ENCODE assay signal across 24 mouse cellular contexts in genomic region chr1:120250586-120250985, GRCm38 (mm10). TPM values are rescaled to one million over a fixed set of nuclear protein-coding genes. Genes with fewer than 3 reads are reported as not detected.
A peak's percentile ranks its signal among the peaks of the same experiment; 100 is the strongest.
DNase-seq lines count a peak whose midpoint lies in the region; ATAC-seq and TF ChIP-seq lines count a peak whose summit lies in the region.
"Had no signal": no experiment of that assay in that cellular context is flagged by ENCODE, and none has a peak within 500 bp of the region (broad histone marks: within the 10 kb centered on the region; RNA-seq: fewer than 3 reads in every experiment).

No protein-coding gene starts in this region.

- no peak for DNase-seq in gastrocnemius, adult 2 months
- no peak for DNase-seq in gastrocnemius, postnatal 10 days
- no peak for DNase-seq in liver, postnatal 0 days
- DNase-seq in layer of hippocampus, adult 18-20 months (ENCODE audit: low spot score in 2 of 2): no peak
- DNase-seq in kidney, adult 8-10 months: no peak
- DNase-seq: adrenal gland, postnatal 10 days; cerebellum, adult 11 months; cerebellum, adult 2 months; cerebellum, adult 9-11 months; cerebellum, postnatal 25 days; gastrocnemius, postnatal 14 days; heart, postnatal 14 days; heart, postnatal 4 days had no signal

- peak overlapping the region; percentile 10; the same call in 1 of the 2 replicates for H3K27ac ChIP-seq in gastrocnemius, adult 2 months
- peak overlapping the region; percentile 32; the same call in 1 of the 2 replicates for H3K27ac ChIP-seq in liver, embryonic 12.5 days
- no peak overlapping the region for H3K27ac ChIP-seq in liver, postnatal 0 days (ENCODE audit: low read depth)
- no peak overlapping the region for H3K27ac ChIP-seq in liver, embryonic 16.5 days (ENCODE audit: low read length)
- H3K27ac ChIP-seq: embryonic facial prominence, embryonic 13.5 days; forebrain, embryonic 12.5 days; forebrain, embryonic 15.5 days; heart, embryonic 15.5 days; hindbrain, embryonic 14.5 days; hindbrain, postnatal 0 days had no signal

- intact Hi-C loops in gastrocnemius, adult 2 months (cut with DNase I): no loop called here

- peak; percentile 66 for ATAC-seq in liver, embryonic 12.5 days
- no peak for ATAC-seq in liver, postnatal 0 days
- peak; percentile 38 for ATAC-seq in liver, embryonic 16.5 days (ENCODE audit: low read depth)
- ATAC-seq: forebrain, embryonic 15.5 days; hindbrain, postnatal 0 days; Patski had no signal

- no peaks in the 10 kb centered on the region for H3K9me3 ChIP-seq in liver, embryonic 12.5 days (replicated peaks)
- no peaks in the 10 kb centered on the region for H3K9me3 ChIP-seq in liver, postnatal 0 days (ENCODE audit: low read length)
- H3K9me3 ChIP-seq in liver, embryonic 16.5 days (replicated peaks; ENCODE audit: control insufficient read depth, low read length): no peaks in the 10 kb centered on the region
- H3K9me3 ChIP-seq: embryonic facial prominence, embryonic 13.5 days; forebrain, embryonic 12.5 days; forebrain, embryonic 15.5 days; heart, embryonic 15.5 days had no signal

- H3K4me1 ChIP-seq in liver, embryonic 12.5 days: peaks cover 79% of the 10 kb centered on the region
- H3K4me1 ChIP-seq in liver, postnatal 0 days (ENCODE audit: insufficient read depth): peaks cover 9% of the 10 kb centered on the region
- H3K4me1 ChIP-seq in liver, embryonic 16.5 days (ENCODE audit: control insufficient read depth, low read depth, low read length): peaks cover 19% of the 10 kb centered on the region
- H3K4me1 ChIP-seq: forebrain, embryonic 15.5 days had no signal

- WGBS in liver, embryonic 12.5 days (ENCODE audit: insufficient replicate concordance): 54% methylated on average over 3 of the region's 3 CpGs
- 61% methylated on average over 3 of the region's 3 CpGs for WGBS in liver, postnatal 0 days (ENCODE audit: insufficient replicate concordance)
- 45% methylated on average over 3 of the region's 3 CpGs for WGBS in liver, embryonic 16.5 days (ENCODE audit: insufficient replicate concordance)

- TF ChIP-seq CTCF in gastrocnemius, adult 2 months (IDR thresholded peaks at IDR 0.05): no peak
- TF ChIP-seq CTCF in liver, postnatal 0 days (IDR thresholded peaks at IDR 0.05; ENCODE audit: low read depth): no peak

- no peak overlapping the region for H3K4me3 ChIP-seq in gastrocnemius, adult 2 months
- H3K4me3 ChIP-seq in liver, embryonic 12.5 days: no peak overlapping the region
- H3K4me3 ChIP-seq in liver, postnatal 0 days (ENCODE audit: low read depth, low read length): no peak overlapping the region
- H3K4me3 ChIP-seq in liver, embryonic 16.5 days (ENCODE audit: low read depth, low read length): no peak overlapping the region
- H3K4me3 ChIP-seq: embryonic facial prominence, embryonic 13.5 days; erythroblast, embryonic 14.5 days; forebrain, embryonic 12.5 days; forebrain, embryonic 15.5 days; heart, embryonic 12.5 days; heart, embryonic 15.5 days had no signal

- no peak for TF ChIP-seq EP300 in liver, postnatal 0 days (IDR thresholded peaks at IDR 0.05; ENCODE audit: low read depth)

- no peak overlapping the region for H3K4me2 ChIP-seq in liver, embryonic 12.5 days
- H3K4me2 ChIP-seq in liver, postnatal 0 days (ENCODE audit: low read depth, low read length): no peak overlapping the region
- H3K4me2 ChIP-seq in liver, embryonic 16.5 days (ENCODE audit: low read depth, low read length): no peak overlapping the region
- H3K4me2 ChIP-seq: embryonic facial prominence, embryonic 13.5 days; forebrain, embryonic 12.5 days; forebrain, embryonic 15.5 days; heart, embryonic 12.5 days; heart, embryonic 15.5 days; hindbrain, embryonic 14.5 days had no signal

- H3K27me3 ChIP-seq in liver, embryonic 12.5 days (replicated peaks): no peaks in the 10 kb centered on the region
- H3K27me3 ChIP-seq in liver, postnatal 0 days (ENCODE audit: insufficient read depth, low read length): no peaks in the 10 kb centered on the region
- H3K27me3 ChIP-seq in liver, embryonic 16.5 days (ENCODE audit: control insufficient read depth, insufficient read depth, low read depth, low read length): no peaks in the 10 kb centered on the region
- H3K27me3 ChIP-seq: embryonic facial prominence, embryonic 13.5 days; forebrain, embryonic 12.5 days; forebrain, embryonic 15.5 days; heart, embryonic 12.5 days; heart, embryonic 15.5 days; Patski had no signal

- H3K36me3 ChIP-seq in liver, embryonic 12.5 days: peaks cover 76% of the 10 kb centered on the region
- H3K36me3 ChIP-seq in liver, postnatal 0 days (replicated peaks; ENCODE audit: insufficient read depth, low read length): peaks cover 21% of the 10 kb centered on the region
- peaks cover 12% of the 10 kb centered on the region for H3K36me3 ChIP-seq in liver, embryonic 16.5 days (ENCODE audit: control insufficient read depth, insufficient read depth)
- H3K36me3 ChIP-seq: embryonic facial prominence, embryonic 13.5 days; forebrain, embryonic 12.5 days; forebrain, embryonic 15.5 days; heart, embryonic 12.5 days; heart, embryonic 15.5 days had no signal

- H3K9ac ChIP-seq in liver, embryonic 12.5 days: no peak overlapping the region
- no peak overlapping the region for H3K9ac ChIP-seq in liver, postnatal 0 days (replicated peaks)
- no peak overlapping the region for H3K9ac ChIP-seq in liver, embryonic 16.5 days (ENCODE audit: low read depth, low read length)
- H3K9ac ChIP-seq: embryonic facial prominence, embryonic 13.5 days; forebrain, embryonic 12.5 days; forebrain, embryonic 15.5 days; heart, embryonic 12.5 days; heart, embryonic 15.5 days; hindbrain, embryonic 14.5 days had no signal

RNA-seq across cellular contexts. Expression of gene Steap3, which starts 21.9 kb away (rescaled TPM):
- 10 to 100 TPM; 16.0 to 22.1 TPM for total RNA-seq in gastrocnemius, adult 2 months (2021)
- 10 to 100 TPM; 41.2 to 41.4 TPM for total RNA-seq in gastrocnemius, postnatal 10 days (2021)
- 54.3 and 56.3 TPM in 2 replicates for polyA plus RNA-seq in liver, embryonic 12.5 days (2016; fragmentation: Nextera tagmentation; extraction: Ambion mirVana)
- polyA plus RNA-seq in liver, postnatal 0 days (2015; fragmentation: Nextera tagmentation; extraction: Ambion mirVana): 27.2 TPM in 2 replicates
- polyA plus RNA-seq in liver, embryonic 16.5 days (2015; fragmentation: Nextera tagmentation; extraction: Ambion mirVana): 38.4 and 42.6 TPM in 2 replicates
- 1 to 10 TPM; 5.4 to 6.3 TPM for total RNA-seq in layer of hippocampus, adult 18-20 months (2021)

Comparison
In these comparisons a context has a peak if more than half of its experiments do, and no peak if none do; other contexts are left out.
1. H3K27ac ChIP-seq: peak in gastrocnemius, adult 2 months (single experiment) and liver, embryonic 12.5 days (single experiment); none in liver, postnatal 0 days (single experiment) and liver, embryonic 16.5 days (single experiment).